Mouse (Mus musculus): ENCODE measurements around the gene Flcn.

GRCm38 (mm10) chr11:59787199-59787781 lies 22.5 kb downstream of the Flcn start, which contains the start of gene Pld6:
- no peak for TF ChIP-seq CTCF (IDR thresholded peaks at IDR 0.05; ENCODE audit: low read depth, low read length)
- TF ChIP-seq TAL1 (conservative IDR thresholded peaks at IDR 0.05; ENCODE audit: low read depth, low read length), result no peak
- TF ChIP-seq GATA1 (IDR thresholded peaks at IDR 0.05; ENCODE audit: borderline replicate concordance, low read length), result no peak
- no peak for TF ChIP-seq POLR2AphosphoS5 (IDR thresholded peaks at IDR 0.05; ENCODE audit: insufficient replicate concordance, low read depth, low read length)
- no peak for TF ChIP-seq GATA2 (IDR thresholded peaks at IDR 0.05; ENCODE audit: borderline replicate concordance, low read depth, low read length)

All from G1E (cell line).